In the genomic region with DNA sequence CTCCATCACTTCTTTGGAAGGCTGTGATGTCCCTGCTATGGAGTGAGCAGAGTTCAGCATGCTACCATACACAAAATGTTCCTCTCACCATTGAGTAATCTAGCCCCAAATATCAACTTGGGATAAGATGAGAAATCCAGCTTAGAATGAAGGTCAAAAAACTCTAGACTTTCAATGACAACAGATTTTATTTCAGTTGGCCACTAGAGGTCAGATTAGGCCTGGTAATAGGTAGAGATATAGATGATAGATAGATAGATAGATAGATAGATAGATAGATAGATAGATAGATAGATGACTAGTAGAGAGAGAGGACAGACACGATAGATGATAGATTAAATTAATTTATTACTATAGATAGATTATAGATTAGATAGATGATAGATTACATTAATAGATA, we compare ENCODE assay signal across 10 mouse cellular contexts.
A peak's percentile ranks its signal among the peaks of the same experiment; 100 is the strongest.
DNase-seq lines count a peak whose midpoint lies in the region; ATAC-seq and TF ChIP-seq lines count a peak whose summit lies in the region.
"Had no signal": no experiment of that assay in that cellular context is flagged by ENCODE, and none has a peak within 500 bp of the region (broad histone marks: within the 10 kb centered on the region; RNA-seq: fewer than 3 reads in every experiment).

No protein-coding gene starts in this region.

- H3K9me3 ChIP-seq in forebrain, embryonic 14.5 days (replicated peaks; ENCODE audit: control insufficient read depth, low read length): no peaks in the 10 kb centered on the region
- peaks cover 12% of the 10 kb centered on the region; the same call in 1 of the 2 replicates for H3K9me3 ChIP-seq in forebrain, embryonic 10.5 days

- no peaks in the 10 kb centered on the region for H3K27me3 ChIP-seq in forebrain, embryonic 14.5 days (replicated peaks; ENCODE audit: control insufficient read depth, insufficient read depth, low read length)
- H3K27me3 ChIP-seq in forebrain, embryonic 10.5 days (ENCODE audit: poor library complexity, severe bottlenecking): no peaks in the 10 kb centered on the region
- 0 out of 2 replicates have a peak, but pooled peaks cover 2% of the 10 kb centered on the region for H3K27me3 ChIP-seq in liver, adult 2 months (ENCODE audit: control insufficient read depth, insufficient read depth, low read length)
- H3K27me3 ChIP-seq: neural tube, embryonic 15.5 days had no signal

- no peak overlapping the region for H3K4me2 ChIP-seq in forebrain, embryonic 14.5 days (ENCODE audit: low read length)
- H3K4me2 ChIP-seq: neural tube, embryonic 15.5 days had no signal

- H3K4me3 ChIP-seq in forebrain, embryonic 14.5 days (ENCODE audit: low read depth, low read length): no peak overlapping the region
- H3K4me3 ChIP-seq in forebrain, embryonic 10.5 days: no peak overlapping the region
- H3K4me3 ChIP-seq in liver, adult 2 months (ENCODE audit: insufficient read depth, low read depth, low read length): no peak overlapping the region
- H3K4me3 ChIP-seq: neural tube, embryonic 15.5 days had no signal

- DNase-seq in forebrain, embryonic 14.5 days (ENCODE audit: low spot score): peak; percentile 66
- DNase-seq in forebrain, embryonic 10.5 days (ENCODE audit: extremely low spot score, low spot score): no peak
- DNase-seq in liver, adult 2 months (ENCODE audit: extremely low read depth, low read depth, low spot score): peak; percentile 25
- DNase-seq in liver: no peak
- DNase-seq in adipocyte (ENCODE audit: low spot score): peak; percentile 63
- peak; percentile 36 for DNase-seq in naive thymus-derived CD4-positive, alpha-beta T cell, adult 2 months (ENCODE audit: low read depth)
- DNase-seq in adrenal gland, postnatal 36 days: no peak
- no peak for DNase-seq in T-cell, adult 2 months (ENCODE audit: low spot score)

- H3K9ac ChIP-seq in forebrain, embryonic 14.5 days (ENCODE audit: low read length): no peak overlapping the region
- H3K9ac ChIP-seq in liver, adult 2 months (ENCODE audit: low read depth, low read length): no peak overlapping the region
- H3K9ac ChIP-seq: liver, embryonic 14.5 days; neural tube, embryonic 15.5 days had no signal

- peaks cover 41% of the 10 kb centered on the region for H3K36me3 ChIP-seq in forebrain, embryonic 14.5 days (ENCODE audit: control insufficient read depth, insufficient read depth, low read length)
- H3K36me3 ChIP-seq in forebrain, embryonic 10.5 days (replicated peaks): peaks cover 50% of the 10 kb centered on the region
- H3K36me3 ChIP-seq in liver, adult 2 months (ENCODE audit: control insufficient read depth, insufficient read depth, low read length): peaks cover 57% of the 10 kb centered on the region

- WGBS in forebrain, embryonic 14.5 days: 72% methylated on average over 1 of the region's 1 CpGs
- WGBS in forebrain, embryonic 10.5 days: 67% methylated on average over 1 of the region's 1 CpGs
- WGBS in liver, adult 2 months: 70% methylated on average over 1 of the region's 1 CpGs

- H3K4me1 ChIP-seq in forebrain, embryonic 14.5 days (ENCODE audit: control insufficient read depth, insufficient read depth, low read length): no peaks in the 10 kb centered on the region
- no peaks in the 10 kb centered on the region for H3K4me1 ChIP-seq in forebrain, embryonic 10.5 days
- H3K4me1 ChIP-seq in liver, adult 2 months (ENCODE audit: control insufficient read depth, insufficient read depth, low read length): peaks cover 3% of the 10 kb centered on the region
- H3K4me1 ChIP-seq: neural tube, embryonic 15.5 days had no signal

- no peak for TF ChIP-seq POLR2A in liver, adult 2 months (IDR thresholded peaks at IDR 0.05; ENCODE audit: extremely low read depth, insufficient read depth, low read length)

- no peak overlapping the region for H3K27ac ChIP-seq in forebrain, embryonic 14.5 days (ENCODE audit: low read depth, low read length)
- H3K27ac ChIP-seq in forebrain, embryonic 10.5 days: no peak overlapping the region
- H3K27ac ChIP-seq in liver, adult 2 months (replicated peaks; ENCODE audit: insufficient read depth, low read depth, low read length): no peak overlapping the region
- H3K27ac ChIP-seq: liver, embryonic 14.5 days; neural tube, embryonic 15.5 days had no signal

- no peak for ATAC-seq in forebrain, embryonic 14.5 days

- no peaks in the 10 kb centered on the region for H3K79me2 ChIP-seq in liver, adult 2 months (ENCODE audit: control insufficient read depth, insufficient read depth, low read length)

- TF ChIP-seq CTCF in liver, adult 2 months (IDR thresholded peaks at IDR 0.05; ENCODE audit: low read depth, low read length): no peak

Comparison
In these comparisons a context has a peak if more than half of its experiments do, and no peak if none do; other contexts are left out.
1. DNase-seq: peak in forebrain, embryonic 14.5 days (single experiment), liver, adult 2 months (single experiment), adipocyte (single experiment) and naive thymus-derived CD4-positive, alpha-beta T cell, adult 2 months (single experiment); none in forebrain, embryonic 10.5 days (single experiment), liver (single experiment), adrenal gland, postnatal 36 days (0 of 2) and T-cell, adult 2 months (single experiment).